Mouse (Mus musculus) forebrain, embryonic 10.5 days (tissue): ENCODE data around the gene Thsd7a. TPM values are rescaled to one million over a fixed set of nuclear protein-coding genes. Genes with fewer than 3 reads are reported as not detected.

Experiments used
- DNase-seq: peaks from one replicate; pipeline ENCODE4 v3.0.0-alpha.2; 2017; ENCODE audit warnings: low spot score; ENCODE audit errors: extremely low spot score
- H3K27ac ChIP-seq: fragments of 300-500 bp; sonication (generic); 2 replicates; pipeline ENCODE4 v1.5.1; 2016; ENCODE audit warnings: mild to moderate bottlenecking
- H3K27me3 ChIP-seq: fragments of 300-500 bp; sonication (generic); 2 replicates; pipeline ENCODE4 v1.6.1; 2016; ENCODE audit warnings: mild to moderate bottlenecking; ENCODE audit not compliant: poor library complexity, severe bottlenecking
- H3K36me3 ChIP-seq: fragments of 300-500 bp; sonication (generic); replicated peaks from 2 replicates; pipeline ENCODE4 v1.6.1; 2016; ENCODE audit warnings: mild to moderate bottlenecking, moderate library complexity
- H3K4me1 ChIP-seq: fragments of 300-500 bp; sonication (generic); 2 replicates; pipeline ENCODE4 v1.6.1; 2016
- H3K4me3 ChIP-seq: fragments of 300-500 bp; sonication (generic); 2 replicates; pipeline ENCODE4 v1.5.1; 2016; ENCODE audit warnings: mild to moderate bottlenecking, moderate library complexity
- H3K9me3 ChIP-seq: fragments of 300-500 bp; sonication (generic); 2 replicates; pipeline ENCODE4 v1.6.1; 2016; ENCODE audit warnings: mild to moderate bottlenecking, moderate library complexity
- WGBS: fragments of 180-500 bp; shearing (Covaris S2); methylation state at CpG from one replicate; pipeline ENCODE4 v1.1.7; 2016; 5-methylcytosine and 5-hydroxymethylcytosine counted together
- polyA plus RNA-seq: library from polyadenylated mRNA; unstranded; fragments of >200 nt; fragmentation: Nextera tagmentation; extraction: Ambion mirVana; gene quantifications from 2 replicates; pipeline ENCODE4 v1.2.1, GENCODE M21; 2016

The Thsd7a gene
- 1.2 and 1.9 TPM in 2 replicates for polyA plus RNA-seq

GRCm38 (mm10) chr6:12748787-12749530 lies at the start of gene Thsd7a:
Gene Thsd7a, minus strand, starts transcription at chr6:12749410.
- Histone ChIP-seq H3K36me3 (no peaks in the 10 kb centered on the region), H3K27me3 (peaks cover 28% of the 10 kb centered on the region), H3K4me1 (peaks cover 25% of the 10 kb centered on the region), H3K27ac (peak within 1 kb of the TSS; percentile 88), H3K9me3 (no peaks in the 10 kb centered on the region), H3K4me3 (peak within 1 kb of the TSS; percentile 72)
- peak; percentile 71 for DNase-seq
- under 1% methylated on average over 56 of the region's 56 CpGs for WGBS

GRCm38 (mm10) chr6:12787129-12787528 lies 37.9 kb upstream of the Thsd7a start:
- WGBS: 73% methylated on average over 2 of the region's 2 CpGs
- Histone ChIP-seq H3K4me1 (no peaks in the 10 kb centered on the region), H3K27ac (no peak overlapping the region), H3K36me3 (no peaks in the 10 kb centered on the region), H3K4me3 (no peak overlapping the region), H3K9me3 (no peaks in the 10 kb centered on the region), H3K27me3 (no peaks in the 10 kb centered on the region)
- no peak for DNase-seq

GRCm38 (mm10) chr6:12786378-12786982 lies 37.3 kb upstream of the Thsd7a start:
- Histone ChIP-seq H3K27ac (no peak overlapping the region), H3K36me3 (no peaks in the 10 kb centered on the region), H3K4me1 (no peaks in the 10 kb centered on the region), H3K27me3 (no peaks in the 10 kb centered on the region), H3K9me3 (no peaks in the 10 kb centered on the region), H3K4me3 (no peak overlapping the region)
- no peak for DNase-seq
- WGBS: 79% methylated on average over 2 of the region's 2 CpGs

- no peak for DNase-seq
Observed at GRCm38 (mm10) chr6:12784918-12785618, 35.9 kb upstream of the Thsd7a start.

GRCm38 (mm10) chr6:12772799-12773198 lies 23.6 kb upstream of the Thsd7a start:
- Histone ChIP-seq H3K27me3 (no peaks in the 10 kb centered on the region), H3K4me1 (no peaks in the 10 kb centered on the region), H3K36me3 (no peaks in the 10 kb centered on the region), H3K4me3 (no peak overlapping the region), H3K9me3 (no peaks in the 10 kb centered on the region), H3K27ac (no peak overlapping the region)
- 81% methylated on average over 2 of the region's 2 CpGs for WGBS
- no peak for DNase-seq

More at GRCm38 (mm10) chr6:12784918-12785618, 35.9 kb upstream of the Thsd7a start:
- Histone ChIP-seq H3K27me3 (no peaks in the 10 kb centered on the region), H3K9me3 (no peaks in the 10 kb centered on the region), H3K4me1 (no peaks in the 10 kb centered on the region), H3K27ac (no peak overlapping the region), H3K36me3 (no peaks in the 10 kb centered on the region), H3K4me3 (no peak overlapping the region)
- 90% methylated on average over 8 of the region's 8 CpGs for WGBS

GRCm38 (mm10) chr6:12765191-12765590 lies 16.0 kb upstream of the Thsd7a start:
- Histone ChIP-seq H3K4me3 (no peak overlapping the region), H3K9me3 (no peaks in the 10 kb centered on the region), H3K36me3 (no peaks in the 10 kb centered on the region), H3K4me1 (peaks cover 5% of the 10 kb centered on the region; the same call in 1 of the 2 replicates), H3K27ac (no peak overlapping the region), H3K27me3 (no peaks in the 10 kb centered on the region)
- DNase-seq: no peak
- 90% methylated on average over 6 of the region's 6 CpGs for WGBS

GRCm38 (mm10) chr6:12764606-12765005 lies 15.4 kb upstream of the Thsd7a start:
- H3K4me3 ChIP-seq: no peak overlapping the region
- peaks cover 5% of the 10 kb centered on the region; the same call in 1 of the 2 replicates for H3K4me1 ChIP-seq
- no peak overlapping the region for H3K27ac ChIP-seq
- H3K27me3 ChIP-seq: no peaks in the 10 kb centered on the region
- H3K36me3 ChIP-seq: no peaks in the 10 kb centered on the region
- 41% methylated on average over 1 of the region's 1 CpGs for WGBS
- DNase-seq: no peak
- H3K9me3 ChIP-seq: no peaks in the 10 kb centered on the region

- Histone ChIP-seq H3K4me3 (no peak overlapping the region), H3K4me1 (peaks cover 5% of the 10 kb centered on the region; the same call in 1 of the 2 replicates), H3K27me3 (no peaks in the 10 kb centered on the region), H3K36me3 (no peaks in the 10 kb centered on the region), H3K9me3 (no peaks in the 10 kb centered on the region), H3K27ac (no peak overlapping the region)
- 89% methylated on average over 3 of the region's 3 CpGs for WGBS
- no peak for DNase-seq
Observed at GRCm38 (mm10) chr6:12763816-12764215, 14.6 kb upstream of the Thsd7a start.

GRCm38 (mm10) chr6:12759328-12760193 lies 10.4 kb upstream of the Thsd7a start:
- Histone ChIP-seq H3K27ac (no peak overlapping the region), H3K4me1 (peaks cover 2% of the 10 kb centered on the region; the same call in 1 of the 2 replicates), H3K36me3 (no peaks in the 10 kb centered on the region), H3K4me3 (no peak overlapping the region), H3K27me3 (no peaks in the 10 kb centered on the region), H3K9me3 (peaks cover 5% of the 10 kb centered on the region; the same call in 1 of the 2 replicates)
- DNase-seq: no peak
- 88% methylated on average over 8 of the region's 8 CpGs for WGBS

GRCm38 (mm10) chr6:12752297-12752696 lies 3.1 kb upstream of the Thsd7a start:
- peaks cover 25% of the 10 kb centered on the region for H3K4me1 ChIP-seq
- H3K36me3 ChIP-seq: no peaks in the 10 kb centered on the region
- H3K27ac ChIP-seq: no peak overlapping the region
- H3K27me3 ChIP-seq: peaks cover 22% of the 10 kb centered on the region
- H3K9me3 ChIP-seq: peaks cover 4% of the 10 kb centered on the region; the same call in 1 of the 2 replicates
- DNase-seq: no peak
- H3K4me3 ChIP-seq: no peak overlapping the region

- Histone ChIP-seq H3K9me3 (no peaks in the 10 kb centered on the region), H3K4me3 (no peak overlapping the region), H3K27me3 (peaks cover 28% of the 10 kb centered on the region), H3K4me1 (peaks cover 25% of the 10 kb centered on the region), H3K36me3 (no peaks in the 10 kb centered on the region), H3K27ac (no peak overlapping the region)
- 6% methylated on average over 2 of the region's 2 CpGs for WGBS
- peak; percentile 21 for DNase-seq
Observed at GRCm38 (mm10) chr6:12750441-12750840, 1.2 kb upstream of the Thsd7a start.

- WGBS: 15% methylated on average over 12 of the region's 12 CpGs
- no peak for DNase-seq
- H3K27ac ChIP-seq: peak overlapping the region; percentile 88
Observed at GRCm38 (mm10) chr6:12749531-12750210, 461 bp upstream of the Thsd7a start.

More at GRCm38 (mm10) chr6:12749531-12750210, 461 bp upstream of the Thsd7a start:
- Histone ChIP-seq H3K27me3 (peaks cover 28% of the 10 kb centered on the region), H3K9me3 (no peaks in the 10 kb centered on the region), H3K4me3 (peak overlapping the region; percentile 72), H3K4me1 (peaks cover 25% of the 10 kb centered on the region), H3K36me3 (no peaks in the 10 kb centered on the region)
